Mouse (Mus musculus) forebrain, embryonic 16.5 days (tissue): ENCODE measurements around the gene Arap1. TPM values are rescaled to one million over a fixed set of nuclear protein-coding genes. Genes with fewer than 3 reads are reported as not detected.

ENCODE experiments used
- ATAC-seq: fragments of 200-750 bp; cut with Nextera tagmentation; 2 replicates; pipeline ENCODE4 v1.8.0; 2017; ENCODE audit warnings: mild to moderate bottlenecking, moderate library complexity
- H3K27ac ChIP-seq: fragments of 300-500 bp; sonication (generic); 2 replicates; pipeline ENCODE4 v1.5.1; 2014; ENCODE audit warnings: low read length, control low read depth
- H3K27me3 ChIP-seq: fragments of 300-500 bp; sonication (generic); replicated peaks from 2 replicates; pipeline ENCODE4 v1.6.1; 2014; ENCODE audit warnings: low read length; ENCODE audit not compliant: control insufficient read depth, insufficient read depth
- H3K36me3 ChIP-seq: fragments of 300-500 bp; sonication (generic); 2 replicates; pipeline ENCODE4 v1.6.1; 2014; ENCODE audit not compliant: control insufficient read depth, insufficient read depth
- H3K4me1 ChIP-seq: fragments of 300-500 bp; sonication (generic); replicated peaks from 2 replicates; pipeline ENCODE4 v1.6.1; 2014; ENCODE audit warnings: low read length; ENCODE audit not compliant: control insufficient read depth, insufficient read depth
- H3K4me2 ChIP-seq: fragments of 300-500 bp; sonication (generic); 2 replicates; pipeline ENCODE4 v1.6.1; 2014; ENCODE audit warnings: mild to moderate bottlenecking, low read length, control low read depth
- H3K4me3 ChIP-seq: fragments of 300-500 bp; sonication (generic); replicated peaks from 2 replicates; pipeline ENCODE4 v1.5.1; 2014; ENCODE audit warnings: mild to moderate bottlenecking, low read length, control low read depth
- H3K9ac ChIP-seq: fragments of 300-500 bp; sonication (generic); replicated peaks from 2 replicates; pipeline ENCODE4 v1.6.1; 2014; ENCODE audit warnings: low read depth, low read length, control low read depth
- H3K9me3 ChIP-seq: fragments of 300-500 bp; sonication (generic); 2 replicates; pipeline ENCODE4 v1.6.1; 2016; ENCODE audit warnings: low read length; ENCODE audit not compliant: control insufficient read depth
- WGBS: fragments of 180-500 bp; shearing (Covaris S2); extraction: QIAGEN DNeasy Blood & Tissue Kit; methylation state at CpG from one replicate; pipeline ENCODE4 v1.1.7; 2014; 5-methylcytosine and 5-hydroxymethylcytosine counted together
- polyA plus RNA-seq: library from polyadenylated mRNA; unstranded; fragments of >200 nt; fragmentation: Nextera tagmentation; extraction: Ambion mirVana; gene quantifications from 2 replicates; pipeline ENCODE4 v1.2.1, GENCODE M21; 2015

Arap1 gene
- polyA plus RNA-seq, 1 experiment from 2014 or later: 8.8 TPM

GRCm38 (mm10) chr7:101453296-101453695 is 105.4 kb downstream of the Arap1 start:
- H3K4me3 ChIP-seq: no peak overlapping the region; the same call in 1 of the 2 replicates
- ATAC-seq: no peak
- H3K4me2 ChIP-seq: peak overlapping the region; percentile 100
- no peaks in the 10 kb centered on the region for H3K9me3 ChIP-seq
- H3K9ac ChIP-seq: no peak overlapping the region
- no peaks in the 10 kb centered on the region for H3K27me3 ChIP-seq
- WGBS: 77% methylated on average over 3 of the region's 3 CpGs
- H3K4me1 ChIP-seq: peaks cover 9% of the 10 kb centered on the region; the same call in 1 of the 2 replicates
- H3K36me3 ChIP-seq: no peaks in the 10 kb centered on the region
- H3K27ac ChIP-seq: no peak overlapping the region

GRCm38 (mm10) chr7:101453725-101454124 is 105.9 kb downstream of the Arap1 start:
- H3K27ac ChIP-seq: no peak overlapping the region
- H3K36me3 ChIP-seq: no peaks in the 10 kb centered on the region
- no peaks in the 10 kb centered on the region for H3K27me3 ChIP-seq
- 25% methylated on average over 8 of the region's 8 CpGs for WGBS
- H3K9ac ChIP-seq: no peak overlapping the region
- ATAC-seq: no peak
- H3K4me3 ChIP-seq: no peak overlapping the region
- H3K9me3 ChIP-seq: no peaks in the 10 kb centered on the region
- peaks cover 9% of the 10 kb centered on the region for H3K4me1 ChIP-seq
- H3K4me2 ChIP-seq: peak overlapping the region; percentile 100

- Histone ChIP-seq H3K27me3 (no peaks in the 10 kb centered on the region), H3K4me1 (peaks cover 9% of the 10 kb centered on the region), H3K4me3 (no peak overlapping the region), H3K9ac (no peak overlapping the region), H3K36me3 (no peaks in the 10 kb centered on the region), H3K27ac (no peak overlapping the region), H3K4me2 (no peak overlapping the region), H3K9me3 (no peaks in the 10 kb centered on the region)
- 76% methylated on average over 9 of the region's 9 CpGs for WGBS
- no peak for ATAC-seq
Measured at GRCm38 (mm10) chr7:101454479-101454878, 106.6 kb downstream of the Arap1 start.

GRCm38 (mm10) chr7:101455141-101455540 is 107.3 kb downstream of the Arap1 start:
- H3K9ac ChIP-seq: no peak overlapping the region
- H3K4me2 ChIP-seq: no peak overlapping the region
- no peak overlapping the region for H3K4me3 ChIP-seq
- no peak for ATAC-seq
- no peaks in the 10 kb centered on the region for H3K36me3 ChIP-seq
- H3K4me1 ChIP-seq: peaks cover 15% of the 10 kb centered on the region
- WGBS: 80% methylated on average over 6 of the region's 6 CpGs
- H3K9me3 ChIP-seq: no peaks in the 10 kb centered on the region
- no peaks in the 10 kb centered on the region for H3K27me3 ChIP-seq
- no peak overlapping the region for H3K27ac ChIP-seq

- Histone ChIP-seq H3K9me3 (no peaks in the 10 kb centered on the region), H3K27me3 (no peaks in the 10 kb centered on the region), H3K4me3 (no peak overlapping the region), H3K4me2 (no peak overlapping the region), H3K36me3 (no peaks in the 10 kb centered on the region), H3K27ac (no peak overlapping the region), H3K4me1 (peaks cover 22% of the 10 kb centered on the region), H3K9ac (no peak overlapping the region)
- no peak for ATAC-seq
- 73% methylated on average over 4 of the region's 4 CpGs for WGBS
Measured at GRCm38 (mm10) chr7:101456318-101456717, 108.5 kb downstream of the Arap1 start.

GRCm38 (mm10) chr7:101456789-101457188 is 108.9 kb downstream of the Arap1 start:
- H3K4me3 ChIP-seq: no peak overlapping the region
- no peak overlapping the region for H3K9ac ChIP-seq
- H3K9me3 ChIP-seq: no peaks in the 10 kb centered on the region
- 28% methylated on average over 5 of the region's 5 CpGs for WGBS
- no peak overlapping the region for H3K4me2 ChIP-seq
- no peaks in the 10 kb centered on the region for H3K36me3 ChIP-seq
- no peak overlapping the region for H3K27ac ChIP-seq
- peaks cover 20% of the 10 kb centered on the region for H3K4me1 ChIP-seq
- no peak for ATAC-seq
- no peaks in the 10 kb centered on the region for H3K27me3 ChIP-seq

GRCm38 (mm10) chr7:101457283-101457682 is 109.4 kb downstream of the Arap1 start:
- 63% methylated on average over 5 of the region's 5 CpGs for WGBS
- H3K4me1 ChIP-seq: peaks cover 25% of the 10 kb centered on the region
- H3K9me3 ChIP-seq: no peaks in the 10 kb centered on the region
- no peak for ATAC-seq
- no peak overlapping the region for H3K27ac ChIP-seq
- H3K4me2 ChIP-seq: no peak overlapping the region
- H3K4me3 ChIP-seq: no peak overlapping the region
- no peak overlapping the region for H3K9ac ChIP-seq
- H3K27me3 ChIP-seq: no peaks in the 10 kb centered on the region
- H3K36me3 ChIP-seq: no peaks in the 10 kb centered on the region

- no peak overlapping the region for H3K27ac ChIP-seq
- no peaks in the 10 kb centered on the region for H3K9me3 ChIP-seq
- H3K27me3 ChIP-seq: no peaks in the 10 kb centered on the region
- no peak overlapping the region for H3K4me2 ChIP-seq
- H3K9ac ChIP-seq: no peak overlapping the region
- H3K4me3 ChIP-seq: no peak overlapping the region
- WGBS: 67% methylated on average over 8 of the region's 8 CpGs
- no peaks in the 10 kb centered on the region for H3K36me3 ChIP-seq
- ATAC-seq: no peak
- H3K4me1 ChIP-seq: peaks cover 31% of the 10 kb centered on the region
Measured at GRCm38 (mm10) chr7:101457801-101458200, 109.9 kb downstream of the Arap1 start.

GRCm38 (mm10) chr7:101458278-101458781 is 110.5 kb downstream of the Arap1 start:
- ATAC-seq: no peak
- peaks cover 36% of the 10 kb centered on the region for H3K4me1 ChIP-seq
- H3K4me3 ChIP-seq: no peak overlapping the region
- no peaks in the 10 kb centered on the region for H3K9me3 ChIP-seq
- WGBS: 76% methylated on average over 4 of the region's 4 CpGs
- H3K27ac ChIP-seq: no peak overlapping the region
- H3K9ac ChIP-seq: no peak overlapping the region
- no peaks in the 10 kb centered on the region for H3K27me3 ChIP-seq
- H3K36me3 ChIP-seq: no peaks in the 10 kb centered on the region
- H3K4me2 ChIP-seq: no peak overlapping the region

GRCm38 (mm10) chr7:101459305-101459813 is 111.5 kb downstream of the Arap1 start:
- no peak overlapping the region for H3K9ac ChIP-seq
- no peaks in the 10 kb centered on the region for H3K9me3 ChIP-seq
- WGBS: 85% methylated on average over 9 of the region's 9 CpGs
- H3K27ac ChIP-seq: no peak overlapping the region
- no peaks in the 10 kb centered on the region for H3K27me3 ChIP-seq
- no peak overlapping the region for H3K4me3 ChIP-seq
- no peak overlapping the region for H3K4me2 ChIP-seq
- peaks cover 41% of the 10 kb centered on the region for H3K4me1 ChIP-seq
- no peak for ATAC-seq
- H3K36me3 ChIP-seq: no peaks in the 10 kb centered on the region
